In the genomic region with DNA sequence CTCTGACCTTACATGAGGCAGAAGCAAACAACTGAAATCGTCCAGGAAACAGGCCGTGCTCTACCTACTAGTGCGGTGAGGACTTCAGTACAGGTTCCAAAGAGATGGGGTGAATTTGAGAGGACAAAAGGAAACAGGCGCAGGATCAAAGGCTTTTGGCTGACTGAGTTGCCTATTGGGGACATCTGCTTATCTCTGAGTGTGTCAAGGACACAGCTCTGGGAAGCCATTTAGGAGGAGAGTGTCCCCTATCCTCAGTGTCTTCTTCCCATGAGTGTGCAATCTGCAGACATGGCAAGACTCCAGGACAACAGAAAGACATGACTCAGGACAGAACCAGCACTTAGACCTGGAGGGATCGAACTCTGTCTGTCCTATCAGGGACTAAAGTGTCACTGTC, we compare ENCODE assay signal across 32 mouse cellular contexts. TPM values are rescaled to one million over a fixed set of nuclear protein-coding genes. Genes with fewer than 3 reads are reported as not detected.
DNase-seq lines count a peak whose midpoint lies in the region; ATAC-seq and TF ChIP-seq lines count a peak whose summit lies in the region.
"Had no signal": no experiment of that assay in that cellular context is flagged by ENCODE, and none has a peak within 500 bp of the region (broad histone marks: within the 10 kb centered on the region; RNA-seq: fewer than 3 reads in every experiment).

No protein-coding gene starts in this region.

- no peaks in the 10 kb centered on the region for H3K36me3 ChIP-seq in liver, embryonic 15.5 days (replicated peaks)
- H3K36me3 ChIP-seq in liver, postnatal 0 days (replicated peaks; ENCODE audit: insufficient read depth, low read length), result no peaks in the 10 kb centered on the region
- H3K36me3 ChIP-seq in hindbrain, embryonic 11.5 days (ENCODE audit: control insufficient read depth, insufficient read depth, low read length), result no peaks in the 10 kb centered on the region
- H3K36me3 ChIP-seq: embryonic facial prominence, embryonic 10.5 days; embryonic facial prominence, embryonic 13.5 days; forebrain, embryonic 12.5 days; forebrain, embryonic 15.5 days; heart, embryonic 10.5 days; heart, embryonic 13.5 days; hindbrain, embryonic 13.5 days; intestine, embryonic 15.5 days had no signal

- peaks cover 5% of the 10 kb centered on the region for H3K4me1 ChIP-seq in liver, embryonic 15.5 days (replicated peaks)
- peaks cover 4% of the 10 kb centered on the region; the same call in 1 of the 2 replicates for H3K4me1 ChIP-seq in liver, postnatal 0 days (ENCODE audit: insufficient read depth)
- H3K4me1 ChIP-seq in hindbrain, embryonic 11.5 days (replicated peaks; ENCODE audit: control insufficient read depth, insufficient read depth, low read length), result no peaks in the 10 kb centered on the region
- H3K4me1 ChIP-seq: forebrain, embryonic 12.5 days; forebrain, embryonic 15.5 days; hindbrain, embryonic 13.5 days had no signal

- no peaks in the 10 kb centered on the region for H3K27me3 ChIP-seq in liver, embryonic 15.5 days
- H3K27me3 ChIP-seq in liver, postnatal 0 days (ENCODE audit: insufficient read depth, low read length), result no peaks in the 10 kb centered on the region
- no peaks in the 10 kb centered on the region for H3K27me3 ChIP-seq in hindbrain, embryonic 11.5 days (ENCODE audit: control insufficient read depth, insufficient read depth, low read length)
- H3K27me3 ChIP-seq: embryonic facial prominence, embryonic 13.5 days; forebrain, embryonic 12.5 days; forebrain, embryonic 15.5 days; heart, embryonic 13.5 days; hindbrain, embryonic 13.5 days; intestine, embryonic 15.5 days had no signal

- no peaks in the 10 kb centered on the region for H3K9me3 ChIP-seq in liver, embryonic 15.5 days (replicated peaks)
- H3K9me3 ChIP-seq in liver, postnatal 0 days (ENCODE audit: low read length), result no peaks in the 10 kb centered on the region
- H3K9me3 ChIP-seq in hindbrain, embryonic 11.5 days (ENCODE audit: control insufficient read depth, low read length), result no peaks in the 10 kb centered on the region
- H3K9me3 ChIP-seq: embryonic facial prominence, embryonic 10.5 days; embryonic facial prominence, embryonic 13.5 days; forebrain, embryonic 12.5 days; forebrain, embryonic 15.5 days; heart, embryonic 10.5 days; heart, embryonic 13.5 days; hindbrain, embryonic 13.5 days; intestine, embryonic 15.5 days had no signal

- no peak for TF ChIP-seq CTCF in liver, postnatal 0 days (IDR thresholded peaks at IDR 0.05; ENCODE audit: low read depth)

- H3K27ac ChIP-seq in liver, embryonic 15.5 days (replicated peaks), result no peak overlapping the region
- H3K27ac ChIP-seq in liver, postnatal 0 days (ENCODE audit: low read depth), result no peak overlapping the region
- no peak overlapping the region for H3K27ac ChIP-seq in hindbrain, embryonic 11.5 days (ENCODE audit: low read depth, low read length)
- H3K27ac ChIP-seq: embryonic facial prominence, embryonic 10.5 days; embryonic facial prominence, embryonic 13.5 days; forebrain, embryonic 12.5 days; forebrain, embryonic 15.5 days; heart, embryonic 10.5 days; heart, embryonic 13.5 days; hindbrain, embryonic 13.5 days had no signal

- 43% methylated on average over 5 of the region's 5 CpGs for WGBS in liver, embryonic 15.5 days (ENCODE audit: insufficient replicate concordance)
- WGBS in liver, postnatal 0 days (ENCODE audit: insufficient replicate concordance), result 44% methylated on average over 5 of the region's 5 CpGs
- WGBS in hindbrain, embryonic 11.5 days, result 81% methylated on average over 5 of the region's 5 CpGs

- TF ChIP-seq EP300 in liver, postnatal 0 days (IDR thresholded peaks at IDR 0.05; ENCODE audit: low read depth), result no peak

- ATAC-seq in liver, embryonic 15.5 days (ENCODE audit: insufficient read depth), result peak; percentile 40; the same call in 1 of the 2 replicates
- ATAC-seq in liver, postnatal 0 days, result no peak
- ATAC-seq in hindbrain, embryonic 11.5 days (ENCODE audit: low FRiP score), result no peak
- ATAC-seq: CD4-positive, CD25-positive, alpha-beta regulatory T cell, adult 4 months; forebrain, embryonic 15.5 days; hindbrain, embryonic 16.5 days; intestine, embryonic 15.5 days had no signal

- no peak overlapping the region for H3K4me3 ChIP-seq in liver, embryonic 15.5 days (replicated peaks)
- H3K4me3 ChIP-seq in liver, postnatal 0 days (ENCODE audit: low read depth, low read length), result no peak overlapping the region
- no peak overlapping the region for H3K4me3 ChIP-seq in hindbrain, embryonic 11.5 days (ENCODE audit: low read depth, low read length)
- H3K4me3 ChIP-seq: embryonic facial prominence, embryonic 10.5 days; embryonic facial prominence, embryonic 13.5 days; erythroblast, embryonic 14.5 days; forebrain, embryonic 12.5 days; forebrain, embryonic 15.5 days; heart, adult 2 months; heart, embryonic 10.5 days; heart, embryonic 13.5 days; hindbrain, embryonic 13.5 days; intestine, embryonic 15.5 days had no signal

- DNase-seq in adrenal gland, adult 8-10 months, result peak; percentile 48
- no peak for DNase-seq in adrenal gland, postnatal 25 days
- DNase-seq in liver, postnatal 0 days, result no peak
- peak; percentile 30 for DNase-seq in adrenal gland, postnatal 10 days
- DNase-seq in adrenal gland, postnatal 14 days, result peak; percentile 26
- DNase-seq in hindbrain, embryonic 11.5 days (ENCODE audit: low spot score), result no peak
- no peak for DNase-seq in cerebellum, postnatal 4 days (ENCODE audit: low spot score in 2 of 2)
- DNase-seq: cerebellum, adult 11 months; cerebellum, adult 2 months; cerebellum, adult 9-11 months; cerebellum, postnatal 25 days; embryo, embryonic 11 days; gastrocnemius, postnatal 25 days; heart, adult 2 months; heart, postnatal 14 days had no signal

- H3K4me2 ChIP-seq in liver, embryonic 15.5 days, result no peak overlapping the region
- H3K4me2 ChIP-seq in liver, postnatal 0 days (ENCODE audit: low read depth, low read length), result no peak overlapping the region
- H3K4me2 ChIP-seq in hindbrain, embryonic 11.5 days (replicated peaks; ENCODE audit: low read depth, low read length), result no peak overlapping the region
- H3K4me2 ChIP-seq: embryonic facial prominence, embryonic 13.5 days; forebrain, embryonic 12.5 days; forebrain, embryonic 15.5 days; heart, embryonic 13.5 days; hindbrain, embryonic 13.5 days had no signal

- no peak overlapping the region for H3K9ac ChIP-seq in liver, embryonic 15.5 days
- H3K9ac ChIP-seq in liver, postnatal 0 days (replicated peaks), result no peak overlapping the region
- no peak overlapping the region for H3K9ac ChIP-seq in hindbrain, embryonic 11.5 days (ENCODE audit: low read depth, low read length)
- H3K9ac ChIP-seq: embryonic facial prominence, embryonic 13.5 days; forebrain, embryonic 12.5 days; forebrain, embryonic 15.5 days; heart, embryonic 13.5 days; hindbrain, embryonic 13.5 days; intestine, embryonic 15.5 days had no signal

RNA-seq across cellular contexts. Expression of a gene that starts 1.8 kb away (rescaled TPM):
- 100 to 1,000 TPM; 164 to 337 (median 241) TPM for total RNA-seq in adrenal gland, adult 8-10 months (2022)
- 131 and 136 TPM in 2 replicates for total RNA-seq in adrenal gland, postnatal 25 days (2021)
- 6.3 and 7.1 TPM in 2 replicates for polyA plus RNA-seq in liver, embryonic 15.5 days (2015; fragmentation: Nextera tagmentation; extraction: Ambion mirVana)
- 11.7 TPM in 2 replicates for polyA plus RNA-seq in liver, postnatal 0 days (2015; fragmentation: Nextera tagmentation; extraction: Ambion mirVana)
- total RNA-seq in adrenal gland, postnatal 10 days (2021), result 100 to 1,000 TPM in 1 of 2 experiments, 10 to 100 TPM in 1; 95.5 to 101 TPM
- 109 and 111 TPM in 2 replicates for total RNA-seq in adrenal gland, postnatal 14 days (2021)
- polyA plus RNA-seq in hindbrain, embryonic 11.5 days (2014; fragmentation: Nextera tagmentation; extraction: Ambion mirVana), result 23.1 and 23.2 TPM in 2 replicates
- total RNA-seq: MEL had no signal
- polyA plus RNA-seq: CD4-positive, CD25-positive, alpha-beta regulatory T cell, adult 4 months; erythroblast, embryonic 14.5 days had no signal

RNA-seq across cellular contexts. Expression of a gene that starts 15.4 kb away (rescaled TPM):
- under 1 TPM in 2 of 4 experiments, not detected in 2; 0.20 to 0.30 TPM for total RNA-seq in adrenal gland, adult 8-10 months (2022)
- total RNA-seq in adrenal gland, postnatal 25 days (2021), result not detected in 2 replicates
- 14.9 and 15.4 TPM in 2 replicates for polyA plus RNA-seq in liver, embryonic 15.5 days (2015; fragmentation: Nextera tagmentation; extraction: Ambion mirVana)
- polyA plus RNA-seq in liver, postnatal 0 days (2015; fragmentation: Nextera tagmentation; extraction: Ambion mirVana), result 1.9 and 2.0 TPM in 2 replicates
- total RNA-seq in adrenal gland, postnatal 10 days (2021), result under 1 TPM; 0.39 to 0.51 TPM
- 2.1 TPM in 1 of 2 replicates, not detected in the other for total RNA-seq in adrenal gland, postnatal 14 days (2021)
- not detected in 2 replicates for polyA plus RNA-seq in hindbrain, embryonic 11.5 days (2014; fragmentation: Nextera tagmentation; extraction: Ambion mirVana)
- total RNA-seq: gastrocnemius, adult 8-10 months; gastrocnemius, postnatal 25 days; heart, adult 2 months; heart, postnatal 14 days; hematopoietic stem cell, adult 5-6 weeks; MEL had no signal
- polyA plus RNA-seq: C2C12; CD4-positive, CD25-positive, alpha-beta regulatory T cell, adult 4 months; cerebellum, adult 2 months; cortical plate, adult 2 months; embryonic facial prominence, embryonic 10.5 days; embryonic facial prominence, embryonic 13.5 days; forebrain, embryonic 12.5 days; forebrain, embryonic 15.5 days; heart, embryonic 13.5 days; hindbrain, embryonic 13.5 days; hindbrain, embryonic 16.5 days had no signal

RNA-seq across cellular contexts. Expression of a gene that starts 33.3 kb away (rescaled TPM):
- 100 to 1,000 TPM; 335 to 553 (median 456) TPM for total RNA-seq in adrenal gland, adult 8-10 months (2022)
- 277 and 344 TPM in 2 replicates for total RNA-seq in adrenal gland, postnatal 25 days (2021)
- 415 and 453 TPM in 2 replicates for polyA plus RNA-seq in liver, embryonic 15.5 days (2015; fragmentation: Nextera tagmentation; extraction: Ambion mirVana)
- 188 and 211 TPM in 2 replicates for polyA plus RNA-seq in liver, postnatal 0 days (2015; fragmentation: Nextera tagmentation; extraction: Ambion mirVana)
- 100 to 1,000 TPM; 131 to 144 TPM for total RNA-seq in adrenal gland, postnatal 10 days (2021)
- 145 and 158 TPM in 2 replicates for total RNA-seq in adrenal gland, postnatal 14 days (2021)
- polyA plus RNA-seq in hindbrain, embryonic 11.5 days (2014; fragmentation: Nextera tagmentation; extraction: Ambion mirVana), result 32.5 and 34.4 TPM in 2 replicates

RNA-seq across cellular contexts. Expression of a gene that starts 40.9 kb away (rescaled TPM):
- 10 to 100 TPM in 1 of 4 experiments, 1 to 10 TPM in 3; 5.9 to 10.0 (median 6.9) TPM for total RNA-seq in adrenal gland, adult 8-10 months (2022)
- 5.9 and 7.1 TPM in 2 replicates for total RNA-seq in adrenal gland, postnatal 25 days (2021)
- 17.2 TPM in 2 replicates for polyA plus RNA-seq in liver, embryonic 15.5 days (2015; fragmentation: Nextera tagmentation; extraction: Ambion mirVana)
- 17.2 and 18.0 TPM in 2 replicates for polyA plus RNA-seq in liver, postnatal 0 days (2015; fragmentation: Nextera tagmentation; extraction: Ambion mirVana)
- 1 to 10 TPM; 3.9 to 5.6 TPM for total RNA-seq in adrenal gland, postnatal 10 days (2021)
- 3.3 and 5.9 TPM in 2 replicates for total RNA-seq in adrenal gland, postnatal 14 days (2021)
- polyA plus RNA-seq in hindbrain, embryonic 11.5 days (2014; fragmentation: Nextera tagmentation; extraction: Ambion mirVana), result 6.6 and 7.6 TPM in 2 replicates
- total RNA-seq: hematopoietic stem cell, adult 5-6 weeks; MEL had no signal
- polyA plus RNA-seq: C2C12; CD4-positive, CD25-positive, alpha-beta regulatory T cell, adult 4 months; erythroblast, embryonic 14.5 days had no signal

RNA-seq across cellular contexts. Expression of a gene that starts 52.9 kb away (rescaled TPM):
- 100 to 1,000 TPM; 135 to 182 (median 168) TPM for total RNA-seq in adrenal gland, adult 8-10 months (2022)
- total RNA-seq in adrenal gland, postnatal 25 days (2021), result 152 and 157 TPM in 2 replicates
- polyA plus RNA-seq in liver, embryonic 15.5 days (2015; fragmentation: Nextera tagmentation; extraction: Ambion mirVana), result 28.8 and 38.6 TPM in 2 replicates
- 39.2 and 42.2 TPM in 2 replicates for polyA plus RNA-seq in liver, postnatal 0 days (2015; fragmentation: Nextera tagmentation; extraction: Ambion mirVana)
- total RNA-seq in adrenal gland, postnatal 10 days (2021), result 10 to 100 TPM; 43.1 to 44.0 TPM
- total RNA-seq in adrenal gland, postnatal 14 days (2021), result 52.8 and 70.5 TPM in 2 replicates
- polyA plus RNA-seq in hindbrain, embryonic 11.5 days (2014; fragmentation: Nextera tagmentation; extraction: Ambion mirVana), result 58.3 and 64.9 TPM in 2 replicates
- total RNA-seq: MEL had no signal
- polyA plus RNA-seq: erythroblast, embryonic 14.5 days had no signal

Comparison
In these comparisons a context has a peak if more than half of its experiments do, and no peak if none do; other contexts are left out.
1. DNase-seq: peak in adrenal gland, adult 8-10 months (single experiment), adrenal gland, postnatal 10 days (single experiment) and adrenal gland, postnatal 14 days (single experiment); none in adrenal gland, postnatal 25 days (single experiment), liver, postnatal 0 days (single experiment), hindbrain, embryonic 11.5 days (single experiment) and cerebellum, postnatal 4 days (0 of 2).